Mouse (Mus musculus) megakaryocyte progenitor cell, adult 5-6 weeks (primary cell): ENCODE results near the gene Ilk. TPM values are rescaled to one million over a fixed set of nuclear protein-coding genes. Genes with fewer than 3 reads are reported as not detected.
A peak's percentile ranks its signal among the peaks of the same experiment; 100 is the strongest.
"Not testable (repeated sequence)": the region's sequence is repeated elsewhere in the genome, so short reads cannot be mapped to it uniquely, and the experiment has no call there.

Source experiments
- ATAC-seq: replicated peaks from 2 replicates; pipeline ENCODE4 v1.8.0; 2016; ENCODE audit warnings: mild to moderate bottlenecking, moderate TSS enrichment, inconsistent platforms; ENCODE audit not compliant: poor library complexity
- total RNA-seq, 2 experiments: library from RNA; stranded (forward) in 1 of 2; stranded (reverse) in 1 of 2; fragments of 157-497, 149-512 nt in 1 of 2; fragments of 200-1000 nt in 1 of 2; gene quantifications; 2 replicates each; pipeline versions ENCODE4 v1.2.3 to v1.2.4; 2015 to 2017

Gene Ilk
- total RNA-seq, 2 experiments from 2014 or later = 105 to 157 TPM

GRCm38 (mm10) chr7:105742539-105743215 is 6.3 kb downstream of the Ilk start:
- not testable (repeated sequence) for ATAC-seq

GRCm38 (mm10) chr7:105743246-105743925 is 7.0 kb downstream of the Ilk start:
- ATAC-seq = not testable (repeated sequence)

GRCm38 (mm10) chr7:105743926-105744590 is 7.7 kb downstream of the Ilk start, which contains the start of gene Taf10:
TSS of gene Taf10 (minus strand) at chr7:105744361.
- ATAC-seq = peak; percentile 95

GRCm38 (mm10) chr7:105747776-105748175 is 11.4 kb downstream of the Ilk start:
- ATAC-seq = no peak

- peak; percentile 95 for ATAC-seq
These were observed 15.4 kb downstream of the Ilk start, which contains the start of gene Tpp1 for GRCm38 (mm10) chr7:105751491-105752433. TSS of gene Tpp1 (minus strand) at chr7:105752235.

GRCm38 (mm10) chr7:105752716-105753115 is 16.3 kb downstream of the Ilk start:
- no peak for ATAC-seq

- ATAC-seq = no peak
These were observed 16.9 kb downstream of the Ilk start for GRCm38 (mm10) chr7:105753281-105753680.

GRCm38 (mm10) chr7:105761813-105762484 is 25.6 kb downstream of the Ilk start:
- peak; percentile 37 for ATAC-seq

- ATAC-seq = peak; percentile 27; the same call in 1 of the 2 replicates
These were observed 26.3 kb downstream of the Ilk start for GRCm38 (mm10) chr7:105762517-105763270.

GRCm38 (mm10) chr7:105764331-105764730 is 27.9 kb downstream of the Ilk start:
- no peak for ATAC-seq

GRCm38 (mm10) chr7:105767729-105768165 is 31.4 kb downstream of the Ilk start:
- ATAC-seq = peak; percentile 74

- no peak for ATAC-seq
These were observed 33.6 kb downstream of the Ilk start for GRCm38 (mm10) chr7:105769959-105770358.

- ATAC-seq = no peak
These were observed 35.9 kb downstream of the Ilk start for GRCm38 (mm10) chr7:105772331-105772730.

- ATAC-seq = no peak
These were observed 36.6 kb downstream of the Ilk start for GRCm38 (mm10) chr7:105773041-105773440.

- no peak for ATAC-seq
These were observed 38.3 kb downstream of the Ilk start for GRCm38 (mm10) chr7:105774661-105775060.

GRCm38 (mm10) chr7:105776026-105776425 is 39.6 kb downstream of the Ilk start:
- no peak for ATAC-seq

- ATAC-seq = no peak
These were observed 40.9 kb downstream of the Ilk start for GRCm38 (mm10) chr7:105777316-105777715.

- peak; percentile 57 for ATAC-seq
These were observed 41.6 kb downstream of the Ilk start for GRCm38 (mm10) chr7:105777797-105778552.
